Mouse (Mus musculus) heart, adult 2 months (tissue): ENCODE measurements around the gene Cybrd1. TPM values are rescaled to one million over a fixed set of nuclear protein-coding genes. Genes with fewer than 3 reads are reported as not detected.
A peak's percentile ranks its signal among the peaks of the same experiment; 100 is the strongest.

Source experiments
- DNase-seq, 2 experiments: peaks; one replicate each; pipeline ENCODE4 v3.0.0; 2021
- H3K27ac ChIP-seq: fragments of 200-600 bp; 2 replicates; pipeline ENCODE4 v1.8.1; 2022
- H3K27me3 ChIP-seq: fragments of 200-500 bp; 2 replicates; pipeline ENCODE4 v1.6.1; 2012; ENCODE audit warnings: mild to moderate bottlenecking, low read length, inconsistent platforms, mixed read lengths; ENCODE audit not compliant: control insufficient read depth, insufficient read depth
- H3K36me3 ChIP-seq: fragments of 200-500 bp; 2 replicates; pipeline ENCODE4 v1.6.1; 2012; ENCODE audit warnings: low read length, inconsistent platforms; ENCODE audit not compliant: control insufficient read depth, insufficient read depth
- H3K4me1 ChIP-seq: fragments of 200-500 bp; 2 replicates; pipeline ENCODE4 v1.6.1; 2011; ENCODE audit warnings: low read length; ENCODE audit not compliant: control insufficient read depth, insufficient read depth
- H3K4me3 ChIP-seq: fragments of 200-600 bp; 2 replicates; pipeline ENCODE4 v1.8.1; 2022
- H3K79me2 ChIP-seq: fragments of 200-500 bp; replicated peaks from 2 replicates; pipeline ENCODE4 v1.6.1; 2012; ENCODE audit warnings: mild to moderate bottlenecking, inconsistent platforms, low read length, moderate library complexity, mixed read lengths; ENCODE audit not compliant: control insufficient read depth, insufficient read depth
- H3K9ac ChIP-seq: fragments of 200-500 bp; 2 replicates; pipeline ENCODE4 v1.6.1; 2012; ENCODE audit warnings: low read depth, mild to moderate bottlenecking, control low read depth, inconsistent platforms, low read length, mixed read lengths
- CTCF ChIP-seq: fragments of 200-600 bp; IDR thresholded peaks from 2 replicates; pipeline ENCODE4 v1.8.1; 2022; ENCODE audit warnings: antibody characterized with exemption, mild to moderate bottlenecking, moderate library complexity
- EP300 ChIP-seq: fragments of 200-500 bp; IDR thresholded peaks from 2 replicates; pipeline ENCODE4 v1.6.1; 2011; ENCODE audit warnings: low read depth, low read length, control low read depth; ENCODE audit not compliant: insufficient read depth
- POLR2A ChIP-seq: fragments of 200-500 bp; IDR thresholded peaks from 2 replicates; pipeline ENCODE4 v1.6.1; 2011; ENCODE audit warnings: mild to moderate bottlenecking, low read depth, low read length, control low read depth; ENCODE audit not compliant: insufficient read depth
- WGBS: fragments of 180-500 bp; shearing (Covaris S2); methylation state at CpG from one replicate; pipeline ENCODE4 v1.1.7; 2018; 5-methylcytosine and 5-hydroxymethylcytosine counted together
- intact Hi-C: fragments of 180-260 bp; cut with DNase I; formaldehyde crosslinking; loops from one replicate; pipeline ENCODE4 v1.15.1; 2025
- polyA plus RNA-seq: library from polyadenylated mRNA; depleted of rRNA; stranded (reverse); fragments of >200 nt; gene quantifications from 2 replicates; pipeline ENCODE4 v1.2.3, GENCODE M21; 2012
- total RNA-seq, 2 experiments: library from RNA; stranded (reverse); gene quantifications; 2 replicates each; pipeline ENCODE4 v1.2.3; 2021

Cybrd1 gene
- total and polyA plus RNA-seq, 3 experiments: 1.5 to 1.9 (median 1.7) TPM

DNA sequence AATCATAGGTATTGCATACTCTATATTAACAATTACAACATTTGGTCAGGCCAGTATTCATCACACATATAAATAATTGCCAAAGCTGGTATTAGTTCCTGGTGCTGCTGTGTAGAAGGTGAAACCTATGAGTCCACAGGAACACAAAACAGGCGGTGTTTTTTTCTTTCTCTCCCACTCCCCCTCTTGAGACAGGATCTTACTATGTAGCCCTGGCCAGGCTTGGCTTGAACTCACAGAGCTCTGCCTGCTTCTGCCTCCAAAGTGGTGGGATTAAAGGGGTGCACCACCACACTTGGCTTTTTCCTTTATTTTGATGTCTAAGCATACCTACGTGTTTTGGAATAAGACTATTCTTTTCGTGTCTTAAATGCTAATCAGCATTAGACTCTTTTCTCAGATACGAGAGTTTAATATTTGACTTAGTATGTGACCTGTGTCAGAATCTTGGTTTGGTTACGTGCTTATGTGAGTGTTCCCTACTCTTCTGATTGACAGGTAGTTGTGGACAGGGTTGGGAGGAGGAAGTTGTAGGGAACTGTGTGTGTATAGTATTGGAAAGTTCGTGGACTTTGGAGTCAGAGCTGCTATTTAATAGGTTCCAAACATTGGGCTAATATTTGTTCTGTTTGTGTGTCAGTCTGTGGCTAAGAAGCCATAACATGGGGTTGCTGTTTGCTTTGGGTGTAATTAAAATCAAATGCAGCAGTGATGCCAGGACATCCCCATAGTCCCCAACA, 34.1 kb upstream of the Cybrd1 start:
- no peak overlapping the region for H3K4me3 ChIP-seq
- no peak for DNase-seq
- intact Hi-C loops: no loop called here
- H3K4me1 ChIP-seq: no peaks in the 10 kb centered on the region
- 95% methylated on average over 6 of the region's 6 CpGs for WGBS
- no peak overlapping the region for H3K27ac ChIP-seq
- H3K36me3 ChIP-seq: no peaks in the 10 kb centered on the region
- H3K9ac ChIP-seq: no peak overlapping the region
- no peaks in the 10 kb centered on the region for H3K27me3 ChIP-seq
- H3K79me2 ChIP-seq: no peaks in the 10 kb centered on the region
- TF ChIP-seq POLR2A: no peak
- no peak for TF ChIP-seq CTCF
- TF ChIP-seq EP300: no peak

DNA sequence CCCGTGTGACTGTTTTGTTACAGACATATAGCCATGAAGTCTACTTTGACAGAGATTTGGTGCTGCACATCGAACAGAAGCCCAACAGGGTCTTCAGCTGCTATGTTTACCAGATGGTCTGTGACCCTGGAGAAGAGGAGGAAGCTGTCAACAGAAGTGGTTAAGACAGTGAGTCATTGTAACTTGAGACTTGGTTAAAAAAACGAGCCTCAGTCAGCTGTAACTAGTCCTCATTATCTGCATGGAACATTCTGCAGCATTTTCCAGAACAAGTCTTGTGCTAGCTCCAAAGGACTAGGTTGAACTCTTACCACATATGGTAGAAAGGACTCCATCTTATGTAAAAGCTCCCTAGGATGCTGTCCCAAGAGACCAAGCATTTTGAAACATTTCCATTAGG, 28.0 kb upstream of the Cybrd1 start:
- Histone ChIP-seq H3K79me2 (no peaks in the 10 kb centered on the region), H3K4me1 (no peaks in the 10 kb centered on the region), H3K36me3 (no peaks in the 10 kb centered on the region), H3K27me3 (no peaks in the 10 kb centered on the region), H3K27ac (no peak overlapping the region), H3K4me3 (no peak overlapping the region), H3K9ac (no peak overlapping the region)
- 63% methylated on average over 3 of the region's 3 CpGs for WGBS
- TF ChIP-seq POLR2A (no peak), CTCF (no peak), EP300 (no peak)
- intact Hi-C loops: no loop called here
- no peak for DNase-seq

GRCm38 (mm10) chr2:71090660-71091445, 26.9 kb upstream of the Cybrd1 start:
- Histone ChIP-seq H3K27ac (no peak overlapping the region), H3K36me3 (no peaks in the 10 kb centered on the region; the same call in 1 of the 2 replicates), H3K9ac (no peak overlapping the region), H3K79me2 (no peaks in the 10 kb centered on the region), H3K4me1 (no peaks in the 10 kb centered on the region), H3K4me3 (no peak overlapping the region), H3K27me3 (no peaks in the 10 kb centered on the region)
- TF ChIP-seq CTCF (peak; percentile 46), EP300 (no peak), POLR2A (no peak)
- 83% methylated on average over 4 of the region's 4 CpGs for WGBS
- DNase-seq: no peak
- intact Hi-C loops: no loop called here

- DNase-seq: peak in 1 of 2 experiments; percentile 6
- H3K27me3 ChIP-seq: no peaks in the 10 kb centered on the region
- no peaks in the 10 kb centered on the region for H3K79me2 ChIP-seq
- H3K27ac ChIP-seq: no peak overlapping the region
- no peak overlapping the region for H3K9ac ChIP-seq
- H3K4me1 ChIP-seq: no peaks in the 10 kb centered on the region
- TF ChIP-seq CTCF (no peak), EP300 (no peak), POLR2A (no peak)
- H3K4me3 ChIP-seq: no peak overlapping the region
- H3K36me3 ChIP-seq: no peaks in the 10 kb centered on the region; the same call in 1 of the 2 replicates
- intact Hi-C loops: no loop called here
- WGBS: 22% methylated on average over 7 of the region's 7 CpGs
These were observed 21.6 kb upstream of the Cybrd1 start for GRCm38 (mm10) chr2:71096170-71096569.

GRCm38 (mm10) chr2:71102621-71103291, 15.0 kb upstream of the Cybrd1 start:
- Histone ChIP-seq H3K4me3 (no peak overlapping the region), H3K36me3 (no peaks in the 10 kb centered on the region), H3K79me2 (no peaks in the 10 kb centered on the region), H3K4me1 (no peaks in the 10 kb centered on the region), H3K9ac (no peak overlapping the region), H3K27ac (no peak overlapping the region), H3K27me3 (no peaks in the 10 kb centered on the region)
- no peak for DNase-seq
- intact Hi-C loops: no loop called here
- WGBS: 59% methylated on average over 10 of the region's 10 CpGs
- TF ChIP-seq POLR2A (no peak), EP300 (no peak), CTCF (no peak)

DNA sequence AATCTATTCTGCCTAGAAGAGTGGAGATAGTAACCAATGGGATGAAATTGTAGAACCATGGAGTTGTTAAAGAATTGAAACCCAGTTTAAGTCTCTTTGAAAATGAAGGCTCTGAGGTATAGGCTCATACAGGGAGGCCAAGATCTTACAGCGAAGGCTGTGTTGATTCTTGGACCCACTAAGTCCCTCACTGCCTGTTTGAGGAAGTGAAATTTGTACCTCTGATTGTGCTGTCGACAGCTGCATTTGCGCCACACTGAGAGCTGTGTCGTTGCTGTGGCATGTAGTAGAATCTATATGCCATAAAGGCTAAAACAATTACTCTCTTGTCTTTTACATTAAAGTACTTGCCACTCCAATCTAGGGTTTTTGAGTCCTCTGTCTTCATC, 14.4 kb upstream of the Cybrd1 start:
- no peaks in the 10 kb centered on the region for H3K4me1 ChIP-seq
- no peak for TF ChIP-seq CTCF
- TF ChIP-seq EP300: no peak
- no peak for TF ChIP-seq POLR2A
- 63% methylated on average over 4 of the region's 4 CpGs for WGBS
- no peaks in the 10 kb centered on the region for H3K27me3 ChIP-seq
- intact Hi-C loops: no loop called here
- no peak overlapping the region for H3K9ac ChIP-seq
- H3K36me3 ChIP-seq: no peaks in the 10 kb centered on the region
- no peak overlapping the region for H3K4me3 ChIP-seq
- DNase-seq: no peak
- H3K27ac ChIP-seq: no peak overlapping the region
- no peaks in the 10 kb centered on the region for H3K79me2 ChIP-seq
